Mouse (Mus musculus) kidney, adult 9 months (tissue): ENCODE results near the gene Mettl3.

Experiments used
- DNase-seq: peaks from one replicate; pipeline ENCODE4 v3.0.0; 2022

The Mettl3 gene

GRCm38 (mm10) chr14:52284191-52284590, 20.7 kb downstream of the Mettl3 start:
- DNase-seq, result no peak

- no peak for DNase-seq
Observed at GRCm38 (mm10) chr14:52283629-52284028, 21.3 kb downstream of the Mettl3 start.

GRCm38 (mm10) chr14:52279747-52280120, 25.2 kb downstream of the Mettl3 start:
- no peak for DNase-seq

GRCm38 (mm10) chr14:52278932-52279746, 25.8 kb downstream of the Mettl3 start, which contains the start of the genes Tox4 and Rab2b:
TSS of gene Tox4 (plus strand) at chr14:52279146.
TSS of gene Rab2b (minus strand) at chr14:52279545.
- DNase-seq, result peak; percentile 99

- DNase-seq, result no peak
Observed at GRCm38 (mm10) chr14:52277210-52277609, 27.7 kb downstream of the Mettl3 start.

GRCm38 (mm10) chr14:52272781-52273180, 32.1 kb downstream of the Mettl3 start:
- no peak for DNase-seq

- DNase-seq, result peak; percentile 99
Observed at GRCm38 (mm10) chr14:52257484-52258213, 47.3 kb downstream of the Mettl3 start, which contains the start of gene Chd8. TSS of gene Chd8 (minus strand) at chr14:52257780.

- peak; percentile 35 for DNase-seq
Observed at GRCm38 (mm10) chr14:52256311-52257175, 48.4 kb downstream of the Mettl3 start.

GRCm38 (mm10) chr14:52246129-52246528, 58.8 kb downstream of the Mettl3 start:
- DNase-seq, result no peak
